Mouse (Mus musculus) megakaryocyte progenitor cell, adult 5-6 weeks (primary cell): ENCODE data around the gene Tasp1. TPM values are rescaled to one million over a fixed set of nuclear protein-coding genes. Genes with fewer than 3 reads are reported as not detected.

Source experiments
- ATAC-seq: replicated peaks from 2 replicates; pipeline ENCODE4 v1.8.0; 2016; ENCODE audit warnings: mild to moderate bottlenecking, moderate TSS enrichment, inconsistent platforms; ENCODE audit not compliant: poor library complexity
- total RNA-seq, 2 experiments: library from RNA; stranded (forward) in 1 of 2; stranded (reverse) in 1 of 2; fragments of 157-497, 149-512 nt in 1 of 2; fragments of 200-1000 nt in 1 of 2; gene quantifications; 2 replicates each; pipeline versions ENCODE4 v1.2.3 to v1.2.4; 2015 to 2017

The Tasp1 gene
- total RNA-seq, 2 experiments from 2014 or later = 18.0 to 22.2 TPM

DNA sequence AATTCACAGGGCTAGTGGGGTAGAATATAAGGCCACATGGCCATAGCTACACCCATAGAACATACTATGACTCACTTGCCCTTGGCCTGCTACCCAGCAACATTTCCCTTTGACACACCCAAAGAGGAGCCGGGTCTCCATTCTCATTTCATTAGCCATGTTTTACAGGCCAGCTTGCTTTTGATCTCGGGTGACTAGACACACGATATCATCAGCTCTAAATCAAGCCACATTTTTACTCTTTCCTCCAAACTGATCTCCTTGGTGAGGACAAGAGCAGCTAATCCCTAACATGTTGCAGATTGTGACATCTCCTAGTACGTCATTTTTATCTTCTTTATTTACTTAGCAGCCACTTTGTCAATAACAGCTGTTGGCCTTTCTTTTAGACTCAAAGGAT is 277.9 kb downstream of the Tasp1 start:
- ATAC-seq = no peak

DNA sequence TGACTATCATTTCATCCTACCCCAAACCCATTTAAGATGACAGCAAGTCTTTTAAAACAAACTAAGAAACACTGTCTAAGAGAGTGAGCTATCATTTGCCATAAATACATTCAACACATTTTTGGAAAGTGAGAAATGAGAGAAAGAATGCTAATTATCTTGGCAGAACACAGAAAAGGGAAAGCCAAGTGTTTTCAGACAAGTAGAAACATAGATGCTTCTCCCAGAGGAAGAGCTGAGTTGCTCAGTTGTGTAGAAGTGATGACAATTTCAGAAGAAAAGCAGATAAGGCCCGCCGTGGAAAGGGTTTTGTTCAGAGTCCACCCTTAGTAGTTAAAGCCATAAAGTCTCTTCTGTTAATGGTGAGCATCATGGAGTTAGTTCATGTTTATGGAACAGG is 281.7 kb downstream of the Tasp1 start:
- no peak for ATAC-seq

DNA sequence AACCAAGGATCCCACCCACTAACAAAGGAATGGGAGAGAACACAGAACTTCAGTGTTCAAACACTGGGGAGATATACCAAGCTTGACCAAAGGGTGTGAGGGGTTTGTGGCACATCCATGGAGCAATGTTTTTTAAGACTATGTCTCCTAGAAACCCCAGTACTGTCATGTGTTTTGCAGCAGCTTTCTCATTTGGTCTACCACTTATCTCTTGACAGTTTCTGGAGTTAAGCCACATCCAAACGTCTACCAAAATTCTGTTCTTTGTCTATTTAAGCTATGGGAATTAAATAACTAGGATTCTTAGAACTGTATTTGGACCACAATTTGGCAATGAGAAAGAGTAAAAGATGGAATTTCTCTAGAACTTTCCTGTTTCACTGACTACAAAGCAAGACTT is 282.1 kb downstream of the Tasp1 start:
- no peak for ATAC-seq

Other genes with a start within 250 kb of the Tasp1 start
- gene Gm17374, start 85.2 kb upstream of the Tasp1 start, total RNA-seq (2015) = not detected in 2 replicates
- gene Gm17374, start 85.2 kb upstream of the Tasp1 start, total RNA-seq (2017) = not detected in 2 replicates
- gene Esf1, start 103.8 kb upstream of the Tasp1 start, total RNA-seq (2015) = 42.8 and 43.7 TPM in 2 replicates
- 46.9 and 69.0 TPM in 2 replicates for gene Esf1, start 103.8 kb upstream of the Tasp1 start, total RNA-seq (2017)
- 12.0 and 21.1 TPM in 2 replicates for gene Ndufaf5, start 103.8 kb upstream of the Tasp1 start, total RNA-seq (2015)
- gene Ndufaf5, start 103.8 kb upstream of the Tasp1 start, total RNA-seq (2017) = 20.9 and 28.1 TPM in 2 replicates